Mouse (Mus musculus) G1E (cell line): ENCODE measurements around the gene Spats2.

ENCODE experiments used
- CTCF ChIP-seq: IDR thresholded peaks from 2 replicates; pipeline ENCODE4 v1.5.1; 2012; ENCODE audit warnings: low read depth, low read length, inconsistent platforms, mixed read lengths
- GATA1 ChIP-seq: IDR thresholded peaks from 2 replicates; pipeline ENCODE4 v1.6.1; 2012; ENCODE audit warnings: borderline replicate concordance, low read length, inconsistent platforms, mixed read lengths
- POLR2AphosphoS5 ChIP-seq: IDR thresholded peaks from 2 replicates; pipeline ENCODE4 v1.6.1; 2012; ENCODE audit warnings: low read depth, low read length, inconsistent platforms; ENCODE audit not compliant: insufficient replicate concordance
- TAL1 ChIP-seq: conservative IDR thresholded peaks from 2 replicates; pipeline ENCODE4 v1.6.1; 2012; ENCODE audit warnings: low read depth, low read length, inconsistent platforms, mixed read lengths

DNA sequence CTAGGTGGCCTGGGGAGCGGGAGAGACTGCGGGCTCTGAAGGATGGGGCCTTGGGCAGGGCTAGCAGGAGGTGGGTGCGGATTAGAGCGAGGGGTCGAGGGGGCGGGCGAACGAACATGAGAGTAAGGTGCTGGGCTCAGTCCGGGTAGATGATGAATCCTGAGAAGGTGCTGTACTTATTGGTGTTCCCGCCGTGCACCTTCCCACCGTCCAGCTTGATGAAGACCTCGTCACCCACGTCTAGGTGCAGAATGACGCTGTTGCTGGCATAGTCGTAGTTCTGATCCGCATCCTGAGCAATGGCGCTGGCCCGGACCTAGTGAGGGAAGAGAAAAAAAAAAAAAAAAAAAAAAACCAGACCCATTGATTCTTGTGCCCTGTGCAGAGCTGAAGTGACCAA is 41.1 kb upstream of the Spats2 start:
- TF ChIP-seq CTCF (no peak), GATA1 (no peak), POLR2AphosphoS5 (no peak), TAL1 (no peak)
